Mouse (Mus musculus): Measurements from ENCODE around the gene Adgrf1. TPM values are rescaled to one million over a fixed set of nuclear protein-coding genes. Genes with fewer than 3 reads are reported as not detected.

Gene Adgrf1
- polyA plus RNA-seq, 1 experiment from 2014 or later = not detected

DNA sequence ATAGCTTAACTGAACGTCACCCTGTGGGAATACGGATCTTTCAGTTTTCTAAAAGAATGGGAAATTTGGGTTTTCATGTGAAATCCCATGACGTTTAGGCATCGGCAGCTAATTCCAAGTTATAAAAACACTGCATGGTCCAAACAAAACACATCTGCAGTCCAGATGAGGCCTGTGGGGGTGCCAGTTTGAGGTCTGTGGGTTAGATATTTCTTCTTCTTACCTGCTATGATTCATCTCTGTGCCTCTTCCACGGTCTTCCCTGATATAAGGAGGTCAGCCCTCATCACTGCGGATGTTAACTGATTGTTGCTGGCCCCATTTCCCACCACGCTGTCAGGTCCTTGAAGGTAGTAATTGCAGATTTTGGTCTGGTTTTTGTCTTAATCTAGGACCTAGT is 5.4 kb upstream of the Adgrf1 start:
- Histone ChIP-seq H3K4me1 (replicated peaks; ENCODE audit: control insufficient read depth, insufficient read depth, low read length) (no peaks in the 10 kb centered on the region; the same call in 1 of the 2 replicates), H3K27ac (ENCODE audit: low read length) (no peak overlapping the region), H3K9ac (ENCODE audit: low read length) (no peak overlapping the region), H3K4me3 (ENCODE audit: low read length) (no peak overlapping the region), H3K4me2 (ENCODE audit: low read depth, low read length) (no peak overlapping the region), H3K27me3 (ENCODE audit: control insufficient read depth, insufficient read depth, low read depth, low read length) (no peaks in the 10 kb centered on the region), H3K36me3 (ENCODE audit: control insufficient read depth, insufficient read depth, low read length) (no peaks in the 10 kb centered on the region), H3K9me3 (ENCODE audit: control insufficient read depth, low read length) (0 out of 2 replicates have a peak, but pooled peaks cover 4% of the 10 kb centered on the region)
- ATAC-seq (ENCODE audit: low read depth) = no peak
- WGBS = 69% methylated on average over 7 of the region's 7 CpGs

GRCm38 (mm10) chr17:43265178-43265837 is 4.8 kb upstream of the Adgrf1 start:
- H3K27ac ChIP-seq (ENCODE audit: low read length) = no peak overlapping the region
- no peaks in the 10 kb centered on the region for H3K27me3 ChIP-seq (ENCODE audit: control insufficient read depth, insufficient read depth, low read depth, low read length)
- 19% methylated on average over 26 of the region's 26 CpGs for WGBS
- 0 out of 2 replicates have a peak, but pooled peaks cover 4% of the 10 kb centered on the region for H3K9me3 ChIP-seq (ENCODE audit: control insufficient read depth, low read length)
- H3K36me3 ChIP-seq (ENCODE audit: control insufficient read depth, insufficient read depth, low read length) = no peaks in the 10 kb centered on the region
- H3K9ac ChIP-seq (ENCODE audit: low read length) = no peak overlapping the region
- peaks cover 2% of the 10 kb centered on the region for H3K4me1 ChIP-seq (replicated peaks; ENCODE audit: control insufficient read depth, insufficient read depth, low read length)
- peak; percentile 78 for ATAC-seq (ENCODE audit: low read depth)
- no peak overlapping the region for H3K4me3 ChIP-seq (ENCODE audit: low read length)
- peak overlapping the region; percentile 47 for H3K4me2 ChIP-seq (ENCODE audit: low read depth, low read length)

GRCm38 (mm10) chr17:43265944-43266343 is 4.2 kb upstream of the Adgrf1 start:
- H3K9ac ChIP-seq (ENCODE audit: low read length) = no peak overlapping the region
- H3K27me3 ChIP-seq (ENCODE audit: control insufficient read depth, insufficient read depth, low read depth, low read length) = no peaks in the 10 kb centered on the region
- H3K9me3 ChIP-seq (ENCODE audit: control insufficient read depth, low read length) = 0 out of 2 replicates have a peak, but pooled peaks cover 4% of the 10 kb centered on the region
- peaks cover 4% of the 10 kb centered on the region for H3K4me1 ChIP-seq (replicated peaks; ENCODE audit: control insufficient read depth, insufficient read depth, low read length)
- no peak for ATAC-seq (ENCODE audit: low read depth)
- no peak overlapping the region for H3K4me2 ChIP-seq (ENCODE audit: low read depth, low read length)
- no peak overlapping the region for H3K27ac ChIP-seq (ENCODE audit: low read length)
- H3K4me3 ChIP-seq (ENCODE audit: low read length) = no peak overlapping the region
- WGBS = 88% methylated on average over 6 of the region's 6 CpGs
- no peaks in the 10 kb centered on the region for H3K36me3 ChIP-seq (ENCODE audit: control insufficient read depth, insufficient read depth, low read length)

DNA sequence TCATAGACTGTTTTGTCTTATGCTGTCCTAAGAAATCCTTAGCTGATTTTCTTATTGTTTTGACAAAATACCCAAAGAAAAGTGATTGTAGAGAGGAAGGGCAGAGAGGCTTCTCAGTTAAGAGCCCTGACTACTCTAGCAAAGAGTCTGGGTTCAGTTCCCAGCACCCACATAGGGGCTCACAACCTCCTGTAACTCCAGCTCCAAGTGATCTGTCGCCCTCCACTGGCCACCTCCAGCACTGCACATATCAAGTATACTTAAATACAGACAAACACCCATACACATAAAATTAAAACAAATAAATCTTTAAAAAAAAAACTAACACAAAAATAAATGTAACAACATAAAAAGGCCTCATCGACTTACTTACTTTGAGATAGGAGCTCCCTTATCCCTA is 3.5 kb upstream of the Adgrf1 start:
- no peak for ATAC-seq (ENCODE audit: low read depth)
- 72% methylated on average over 2 of the region's 2 CpGs for WGBS
- Histone ChIP-seq H3K4me3 (ENCODE audit: low read length) (no peak overlapping the region), H3K27me3 (ENCODE audit: control insufficient read depth, insufficient read depth, low read depth, low read length) (no peaks in the 10 kb centered on the region), H3K9ac (ENCODE audit: low read length) (no peak overlapping the region), H3K36me3 (ENCODE audit: control insufficient read depth, insufficient read depth, low read length) (no peaks in the 10 kb centered on the region), H3K4me1 (replicated peaks; ENCODE audit: control insufficient read depth, insufficient read depth, low read length) (peaks cover 4% of the 10 kb centered on the region), H3K9me3 (ENCODE audit: control insufficient read depth, low read length) (0 out of 2 replicates have a peak, but pooled peaks cover 4% of the 10 kb centered on the region), H3K27ac (ENCODE audit: low read length) (no peak overlapping the region), H3K4me2 (ENCODE audit: low read depth, low read length) (no peak overlapping the region)

GRCm38 (mm10) chr17:43267046-43267749 is 2.9 kb upstream of the Adgrf1 start:
- Histone ChIP-seq H3K4me3 (ENCODE audit: low read length) (no peak overlapping the region), H3K4me1 (replicated peaks; ENCODE audit: control insufficient read depth, insufficient read depth, low read length) (peaks cover 4% of the 10 kb centered on the region), H3K9ac (ENCODE audit: low read length) (no peak overlapping the region), H3K9me3 (ENCODE audit: control insufficient read depth, low read length) (0 out of 2 replicates have a peak, but pooled peaks cover 3% of the 10 kb centered on the region), H3K36me3 (ENCODE audit: control insufficient read depth, insufficient read depth, low read length) (no peaks in the 10 kb centered on the region), H3K27me3 (ENCODE audit: control insufficient read depth, insufficient read depth, low read depth, low read length) (no peaks in the 10 kb centered on the region), H3K4me2 (ENCODE audit: low read depth, low read length) (no peak overlapping the region), H3K27ac (ENCODE audit: low read length) (no peak overlapping the region)
- WGBS = 85% methylated on average over 9 of the region's 9 CpGs
- no peak for ATAC-seq (ENCODE audit: low read depth)

DNA sequence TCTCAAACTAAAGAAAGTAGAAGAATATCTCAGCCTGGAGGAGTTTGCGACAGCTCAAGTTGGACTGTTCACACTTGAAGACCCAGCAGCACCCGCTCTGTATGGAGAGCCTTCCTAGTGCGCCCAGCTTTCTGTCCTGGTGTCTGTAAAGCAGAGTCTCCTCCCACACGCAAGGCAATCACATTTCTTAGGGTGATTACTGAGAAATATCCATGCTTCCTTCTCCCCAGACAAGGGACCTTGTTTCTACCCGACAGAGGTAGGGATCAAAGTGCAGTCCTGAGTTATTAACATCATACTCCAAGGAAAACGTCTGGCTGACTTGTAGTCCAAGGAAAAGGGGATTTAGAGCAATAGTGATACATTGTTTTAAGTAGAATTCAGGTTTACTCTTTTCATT is 6.1 kb downstream of the Adgrf1 start:
- Histone ChIP-seq H3K4me2 (ENCODE audit: low read depth, low read length) (no peak overlapping the region), H3K27ac (ENCODE audit: low read length) (no peak overlapping the region), H3K4me1 (replicated peaks; ENCODE audit: control insufficient read depth, insufficient read depth, low read length) (no peaks in the 10 kb centered on the region; the same call in 1 of the 2 replicates), H3K9ac (ENCODE audit: low read length) (no peak overlapping the region), H3K27me3 (ENCODE audit: control insufficient read depth, insufficient read depth, low read depth, low read length) (no peaks in the 10 kb centered on the region), H3K9me3 (ENCODE audit: control insufficient read depth, low read length) (no peaks in the 10 kb centered on the region), H3K4me3 (ENCODE audit: low read length) (no peak overlapping the region), H3K36me3 (ENCODE audit: control insufficient read depth, insufficient read depth, low read length) (no peaks in the 10 kb centered on the region)
- ATAC-seq (ENCODE audit: low read depth) = no peak
- whole genome bisulfite sequencing = 74% methylated on average over 6 of the region's 6 CpGs

DNA sequence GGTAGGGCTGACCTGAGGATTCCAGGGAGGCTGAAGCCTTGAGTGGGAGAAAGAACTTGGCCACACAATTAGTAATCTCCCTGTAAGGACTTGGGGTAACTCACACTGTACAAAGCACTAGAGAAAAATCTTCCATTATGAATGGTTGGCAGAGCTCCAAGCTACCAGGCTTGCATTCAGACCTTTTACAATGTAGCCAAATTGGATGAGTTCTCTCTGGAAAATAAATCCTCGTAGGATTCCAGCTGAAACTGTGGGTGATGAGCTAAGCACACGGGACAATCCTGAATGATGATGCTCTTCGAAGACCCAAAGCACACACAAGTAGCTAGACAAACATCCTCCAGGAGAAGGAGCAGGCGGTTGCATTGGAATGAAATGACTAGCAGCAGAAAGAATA is 7.1 kb downstream of the Adgrf1 start:
- no peaks in the 10 kb centered on the region; the same call in 1 of the 2 replicates for H3K4me1 ChIP-seq (replicated peaks; ENCODE audit: control insufficient read depth, insufficient read depth, low read length)
- ATAC-seq (ENCODE audit: low read depth) = no peak
- H3K4me2 ChIP-seq (ENCODE audit: low read depth, low read length) = no peak overlapping the region
- H3K27ac ChIP-seq (ENCODE audit: low read length) = no peak overlapping the region
- no peaks in the 10 kb centered on the region for H3K27me3 ChIP-seq (ENCODE audit: control insufficient read depth, insufficient read depth, low read depth, low read length)
- H3K9ac ChIP-seq (ENCODE audit: low read length) = no peak overlapping the region
- 36% methylated on average over 4 of the region's 4 CpGs for WGBS
- no peaks in the 10 kb centered on the region for H3K9me3 ChIP-seq (ENCODE audit: control insufficient read depth, low read length)
- H3K36me3 ChIP-seq (ENCODE audit: control insufficient read depth, insufficient read depth, low read length) = no peaks in the 10 kb centered on the region
- H3K4me3 ChIP-seq (ENCODE audit: low read length) = no peak overlapping the region

DNA sequence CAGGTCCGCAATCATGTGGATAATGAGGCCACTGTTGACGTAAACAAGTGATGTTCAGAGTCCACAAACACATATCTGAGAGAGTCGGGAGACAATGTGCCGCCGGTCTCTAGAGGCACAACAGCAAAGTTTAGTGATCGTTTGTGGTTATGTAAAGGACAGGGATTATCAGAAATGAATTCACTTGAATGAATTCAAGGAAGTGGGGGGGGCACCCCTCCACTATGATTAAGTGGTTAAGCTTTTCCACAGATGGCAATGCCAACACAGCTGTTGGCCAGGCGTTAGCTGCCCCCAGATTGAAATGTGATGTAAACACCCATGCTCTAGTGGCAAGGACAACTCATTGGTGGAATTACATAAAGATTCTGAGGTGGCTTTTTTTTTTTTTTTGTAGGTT is 9.5 kb downstream of the Adgrf1 start:
- H3K9me3 ChIP-seq (ENCODE audit: control insufficient read depth, low read length) = no peaks in the 10 kb centered on the region
- H3K27ac ChIP-seq (ENCODE audit: low read length) = no peak overlapping the region
- H3K9ac ChIP-seq (ENCODE audit: low read length) = no peak overlapping the region
- H3K4me3 ChIP-seq (ENCODE audit: low read length) = no peak overlapping the region
- WGBS = 68% methylated on average over 7 of the region's 7 CpGs
- no peak for ATAC-seq (ENCODE audit: low read depth)
- H3K27me3 ChIP-seq (ENCODE audit: control insufficient read depth, insufficient read depth, low read depth, low read length) = no peaks in the 10 kb centered on the region
- H3K4me1 ChIP-seq (replicated peaks; ENCODE audit: control insufficient read depth, insufficient read depth, low read length) = no peaks in the 10 kb centered on the region; the same call in 1 of the 2 replicates
- H3K4me2 ChIP-seq (ENCODE audit: low read depth, low read length) = no peak overlapping the region
- no peaks in the 10 kb centered on the region for H3K36me3 ChIP-seq (ENCODE audit: control insufficient read depth, insufficient read depth, low read length)

GRCm38 (mm10) chr17:43282353-43282752 is 12.2 kb downstream of the Adgrf1 start:
- WGBS = 83% methylated on average over 4 of the region's 4 CpGs
- no peak for ATAC-seq (ENCODE audit: low read depth)

More at GRCm38 (mm10) chr17:43282353-43282752, 12.2 kb downstream of the Adgrf1 start:
- no peaks in the 10 kb centered on the region for H3K27me3 ChIP-seq (ENCODE audit: control insufficient read depth, insufficient read depth, low read depth, low read length)
- no peaks in the 10 kb centered on the region; the same call in 1 of the 2 replicates for H3K4me1 ChIP-seq (replicated peaks; ENCODE audit: control insufficient read depth, insufficient read depth, low read length)
- H3K9ac ChIP-seq (ENCODE audit: low read length) = no peak overlapping the region
- no peaks in the 10 kb centered on the region for H3K9me3 ChIP-seq (ENCODE audit: control insufficient read depth, low read length)
- no peak overlapping the region for H3K27ac ChIP-seq (ENCODE audit: low read length)
- H3K4me2 ChIP-seq (ENCODE audit: low read depth, low read length) = no peak overlapping the region
- H3K36me3 ChIP-seq (ENCODE audit: control insufficient read depth, insufficient read depth, low read length) = no peaks in the 10 kb centered on the region
- H3K4me3 ChIP-seq (ENCODE audit: low read length) = no peak overlapping the region
